Mouse (Mus musculus): Measurements from ENCODE around the gene Ica1l.

Gene Ica1l

DNA sequence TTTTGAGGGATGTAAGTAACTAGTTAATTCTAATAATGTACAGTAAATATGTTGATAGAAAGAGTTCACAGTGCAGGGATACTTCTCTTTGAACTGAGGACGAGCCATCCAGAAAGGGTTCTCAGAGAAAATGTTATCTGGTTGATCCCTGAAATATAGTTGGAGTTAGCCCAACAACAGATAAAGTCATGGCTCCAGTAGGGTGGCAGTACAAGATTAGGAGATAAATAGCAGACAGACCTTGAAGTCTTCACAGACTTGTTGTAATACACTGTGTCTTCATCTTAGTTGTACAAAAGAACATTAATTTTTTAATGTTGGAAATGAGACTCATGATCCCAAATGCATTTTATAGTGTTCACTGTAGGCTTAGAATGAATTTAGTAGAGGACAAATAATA, 83.0 kb downstream of the Ica1l start:
- DNase-seq: no peak

DNA sequence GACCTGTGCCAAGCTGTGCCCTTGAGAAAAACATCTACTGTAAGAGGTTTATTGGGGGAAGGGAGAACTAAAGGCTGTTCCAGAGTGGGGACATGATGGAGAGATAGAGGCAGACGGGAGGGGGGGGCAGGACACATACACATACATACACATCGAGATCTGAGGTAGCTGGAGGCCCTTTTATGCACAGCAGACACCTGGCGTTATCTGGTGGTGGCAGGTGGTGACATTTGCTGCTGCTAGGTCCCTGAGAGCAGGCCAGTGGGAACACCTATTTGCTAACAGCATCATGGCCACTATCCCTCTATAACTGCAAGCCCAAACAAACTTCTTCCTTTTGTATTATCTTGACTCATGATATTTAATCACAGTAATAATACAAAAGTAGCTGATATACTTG, 85.8 kb downstream of the Ica1l start:
- DNase-seq: no peak

- no peak for DNase-seq
Observed at GRCm38 (mm10) chr1:59947509-59947908, 95.5 kb downstream of the Ica1l start.

DNA sequence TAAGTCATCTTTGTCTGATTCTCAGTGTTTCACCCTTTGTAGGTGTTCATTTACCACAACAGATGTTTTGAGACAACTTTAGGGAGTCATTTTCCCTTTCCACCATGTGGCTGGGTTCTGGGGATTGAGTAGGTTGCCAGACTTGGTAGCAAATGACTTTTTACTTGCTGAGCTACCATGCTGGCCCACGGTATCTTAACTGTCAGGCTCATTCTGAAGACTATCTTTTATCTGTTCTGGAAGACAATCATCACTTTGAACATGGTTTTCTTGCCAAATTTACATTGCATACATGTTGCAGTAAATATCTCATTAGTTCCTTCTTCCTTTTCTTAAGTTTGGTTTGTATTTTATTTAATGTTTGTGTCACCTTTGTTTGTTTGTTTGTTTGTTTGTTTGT, 97.0 kb downstream of the Ica1l start:
- no peak for DNase-seq

- DNase-seq: no peak
Observed at GRCm38 (mm10) chr1:59943825-59944224, 99.2 kb downstream of the Ica1l start.

DNA sequence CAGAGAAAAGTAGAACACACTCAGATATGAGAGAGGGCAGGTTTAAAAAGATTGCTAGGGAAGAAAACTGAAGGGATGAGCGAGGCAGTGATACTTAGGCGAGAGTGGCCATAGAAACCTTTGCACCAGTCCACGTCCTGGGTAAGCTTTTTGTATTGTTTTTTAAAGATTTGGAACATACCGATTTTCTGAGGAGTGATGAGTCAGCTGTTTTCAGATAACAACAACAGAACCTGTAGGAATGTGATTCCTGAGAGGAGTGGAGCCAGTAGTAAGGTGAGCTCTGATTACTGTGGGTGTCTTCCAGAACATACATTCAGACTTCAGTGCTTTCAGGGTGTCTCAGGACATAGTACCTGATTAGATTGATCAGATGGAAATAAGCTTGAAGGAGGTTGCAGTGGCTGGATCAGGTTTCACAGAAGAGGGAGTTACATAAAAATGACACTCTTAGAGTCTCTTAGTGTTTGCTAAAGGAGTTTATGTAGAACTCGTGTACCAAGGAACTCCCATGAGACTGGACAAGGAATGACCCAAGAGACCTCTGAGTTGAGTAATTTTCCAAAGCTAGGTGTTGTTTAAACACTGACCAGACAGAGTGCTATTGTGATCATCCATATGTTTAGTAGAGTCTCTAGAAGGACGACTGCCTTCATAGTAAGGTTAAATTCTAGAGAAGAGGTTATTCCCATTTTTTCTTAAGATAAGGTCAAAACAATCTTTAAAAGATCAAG, 100.8 kb downstream of the Ica1l start:
- no peak for DNase-seq

- DNase-seq: no peak
Observed at GRCm38 (mm10) chr1:59941063-59941462, 101.9 kb downstream of the Ica1l start.

- DNase-seq: no peak
Observed at GRCm38 (mm10) chr1:59932991-59933390, 110.0 kb downstream of the Ica1l start.

All from kidney, adult 11 months (tissue).